Mouse (Mus musculus) neural tube, embryonic 15.5 days (tissue): ENCODE measurements at regions not wholly inside any gene's neighbourhood (a gene's known extent, or its start where the extent isn't known, plus 50 kb on each side); places are given as distances from the start of the nearest gene placed in this dataset.
A peak's percentile ranks its signal among the peaks of the same experiment; 100 is the strongest.

ENCODE experiments used
- ATAC-seq: fragments of 200-750 bp; cut with Nextera tagmentation; 2 replicates; pipeline ENCODE4 v1.8.0; 2017; ENCODE audit warnings: mild to moderate bottlenecking, moderate TSS enrichment, moderate library complexity; ENCODE audit not compliant: low FRiP score
- H3K27ac ChIP-seq: fragments of 300-500 bp; sonication (generic); replicated peaks from 2 replicates; pipeline ENCODE4 v1.5.1; 2015; ENCODE audit warnings: mild to moderate bottlenecking, inconsistent platforms
- H3K27me3 ChIP-seq: fragments of 300-500 bp; sonication (generic); replicated peaks from 2 replicates; pipeline ENCODE4 v1.6.1; 2015; ENCODE audit warnings: inconsistent platforms
- H3K36me3 ChIP-seq: fragments of 300-500 bp; sonication (generic); 2 replicates; pipeline ENCODE4 v1.6.1; 2015; ENCODE audit warnings: inconsistent platforms
- H3K4me1 ChIP-seq: fragments of 300-500 bp; sonication (generic); 2 replicates; pipeline ENCODE4 v1.6.1; 2015; ENCODE audit warnings: inconsistent platforms
- H3K4me2 ChIP-seq: fragments of 300-500 bp; sonication (generic); 2 replicates; pipeline ENCODE4 v1.6.1; 2015; ENCODE audit warnings: inconsistent platforms, mild to moderate bottlenecking, moderate library complexity
- H3K4me3 ChIP-seq: fragments of 300-500 bp; sonication (generic); replicated peaks from 2 replicates; pipeline ENCODE4 v1.5.1; 2015; ENCODE audit warnings: mild to moderate bottlenecking, inconsistent platforms
- H3K9ac ChIP-seq: fragments of 300-500 bp; sonication (generic); replicated peaks from 2 replicates; pipeline ENCODE4 v1.6.1; 2015; ENCODE audit warnings: mild to moderate bottlenecking, inconsistent platforms
- H3K9me3 ChIP-seq: fragments of 300-500 bp; sonication (generic); replicated peaks from 2 replicates; pipeline ENCODE4 v1.6.1; 2016; ENCODE audit warnings: inconsistent platforms
- WGBS: fragments of 180-500 bp; shearing (Covaris S2); methylation state at CpG from one replicate; pipeline ENCODE4 v1.1.7; 2015; ENCODE audit warnings: mixed read lengths; 5-methylcytosine and 5-hydroxymethylcytosine counted together

GRCm38 (mm10) chr9:46389741-46390140 is 70.0 kb upstream of the 4931429L15Rik start:
- Histone ChIP-seq H3K4me1 (peaks cover 23% of the 10 kb centered on the region), H3K9ac (peak overlapping the region; percentile 55), H3K27ac (peak overlapping the region; percentile 77), H3K4me2 (peak overlapping the region; percentile 67), H3K4me3 (peak overlapping the region; percentile 43), H3K9me3 (no peaks in the 10 kb centered on the region), H3K27me3 (peaks cover 15% of the 10 kb centered on the region; the same call in 1 of the 2 replicates), H3K36me3 (no peaks in the 10 kb centered on the region)
- ATAC-seq, result 0 out of 2 replicates have a peak, but pooled peaks have one; percentile 30
- WGBS, result 11% methylated on average over 9 of the region's 9 CpGs

- H3K9ac ChIP-seq, result peak overlapping the region; percentile 55
- H3K4me3 ChIP-seq, result peak overlapping the region; percentile 43
- peak overlapping the region; percentile 77 for H3K27ac ChIP-seq
- peak overlapping the region; percentile 67 for H3K4me2 ChIP-seq
- H3K9me3 ChIP-seq, result no peaks in the 10 kb centered on the region
- peak; percentile 85 for ATAC-seq
- H3K4me1 ChIP-seq, result peaks cover 23% of the 10 kb centered on the region
- H3K36me3 ChIP-seq, result no peaks in the 10 kb centered on the region
- 23% methylated on average over 17 of the region's 17 CpGs for WGBS
- H3K27me3 ChIP-seq, result peaks cover 9% of the 10 kb centered on the region; the same call in 1 of the 2 replicates
Measured at GRCm38 (mm10) chr9:46388677-46389676, 69.2 kb upstream of the 4931429L15Rik start.

- Histone ChIP-seq H3K36me3 (no peaks in the 10 kb centered on the region), H3K4me3 (no peak overlapping the region), H3K9ac (no peak overlapping the region), H3K4me2 (no peak overlapping the region), H3K27me3 (no peaks in the 10 kb centered on the region; the same call in 1 of the 2 replicates), H3K4me1 (peaks cover 15% of the 10 kb centered on the region), H3K9me3 (no peaks in the 10 kb centered on the region), H3K27ac (no peak overlapping the region)
- 93% methylated on average over 3 of the region's 3 CpGs for WGBS
- no peak for ATAC-seq
Measured at GRCm38 (mm10) chr9:46386333-46386732, 66.5 kb upstream of the 4931429L15Rik start.

GRCm38 (mm10) chr9:46381342-46381741 is 61.6 kb upstream of the 4931429L15Rik start:
- WGBS, result 82% methylated on average over 4 of the region's 4 CpGs
- no peaks in the 10 kb centered on the region for H3K9me3 ChIP-seq
- no peak overlapping the region for H3K27ac ChIP-seq
- H3K4me2 ChIP-seq, result no peak overlapping the region
- no peak overlapping the region for H3K4me3 ChIP-seq
- H3K27me3 ChIP-seq, result no peaks in the 10 kb centered on the region
- H3K9ac ChIP-seq, result no peak overlapping the region
- ATAC-seq, result no peak
- H3K4me1 ChIP-seq, result no peaks in the 10 kb centered on the region
- no peaks in the 10 kb centered on the region for H3K36me3 ChIP-seq

GRCm38 (mm10) chr9:46379453-46379852 is 59.7 kb upstream of the 4931429L15Rik start:
- H3K4me2 ChIP-seq, result no peak overlapping the region
- 80% methylated on average over 11 of the region's 11 CpGs for WGBS
- no peak overlapping the region for H3K27ac ChIP-seq
- no peak overlapping the region for H3K4me3 ChIP-seq
- no peak overlapping the region for H3K9ac ChIP-seq
- H3K4me1 ChIP-seq, result no peaks in the 10 kb centered on the region
- no peak for ATAC-seq
- H3K36me3 ChIP-seq, result no peaks in the 10 kb centered on the region
- no peaks in the 10 kb centered on the region for H3K27me3 ChIP-seq
- no peaks in the 10 kb centered on the region for H3K9me3 ChIP-seq

GRCm38 (mm10) chr9:46378339-46378738 is 58.6 kb upstream of the 4931429L15Rik start:
- H3K27ac ChIP-seq, result no peak overlapping the region
- no peaks in the 10 kb centered on the region for H3K9me3 ChIP-seq
- H3K9ac ChIP-seq, result no peak overlapping the region
- H3K4me1 ChIP-seq, result no peaks in the 10 kb centered on the region
- no peak overlapping the region for H3K4me3 ChIP-seq
- no peaks in the 10 kb centered on the region for H3K36me3 ChIP-seq
- no peaks in the 10 kb centered on the region for H3K27me3 ChIP-seq
- no peak overlapping the region for H3K4me2 ChIP-seq
- ATAC-seq, result no peak
- 85% methylated on average over 3 of the region's 3 CpGs for WGBS
